Mouse (Mus musculus) ES-E14 (cell line): Measurements from ENCODE around the gene S1pr4.
A peak's percentile ranks its signal among the peaks of the same experiment; 100 is the strongest.

Experiments used
- HCFC1 ChIP-seq: IDR thresholded peaks from 2 replicates; pipeline ENCODE4 v1.6.1; 2012; ENCODE audit warnings: low read length, inconsistent platforms, borderline replicate concordance; ENCODE audit not compliant: insufficient read depth
- MAFK ChIP-seq: IDR thresholded peaks from 2 replicates; pipeline ENCODE4 v1.6.1; 2014; ENCODE audit warnings: mild to moderate bottlenecking, low read depth, low read length, inconsistent platforms; ENCODE audit not compliant: insufficient read depth
- ZC3H11A ChIP-seq: IDR thresholded peaks from 2 replicates; pipeline ENCODE4 v1.6.1; 2012; ENCODE audit warnings: low read depth, mild to moderate bottlenecking, inconsistent platforms, low read length, borderline replicate concordance
- ZNF384 ChIP-seq: IDR thresholded peaks from 2 replicates; pipeline ENCODE4 v1.6.1; 2012; ENCODE audit warnings: low read depth, low read length, inconsistent platforms

- TF ChIP-seq HCFC1 (no peak), MAFK (no peak), ZNF384 (peak; percentile 93), ZC3H11A (no peak)
Measured at GRCm38 (mm10) chr10:81483983-81484382, 15.9 kb downstream of the S1pr4 start.
